Mouse (Mus musculus): ENCODE results near the gene Tmem80.

GRCm38 (mm10) chr7:141292583-141293388 lies 34.8 kb upstream of the Tmem80 start:
- TF ChIP-seq CTCF (IDR thresholded peaks at IDR 0.05; ENCODE audit: low read depth) (no peak), EP300 (IDR thresholded peaks at IDR 0.05; ENCODE audit: low read depth) (no peak)
